Mouse (Mus musculus): ENCODE results near the gene Vmn1r1. TPM values are rescaled to one million over a fixed set of nuclear protein-coding genes. Genes with fewer than 3 reads are reported as not detected.
A peak's percentile ranks its signal among the peaks of the same experiment; 100 is the strongest.

Gene Vmn1r1
- polyA plus RNA-seq, 1 experiment, result not detected

DNA sequence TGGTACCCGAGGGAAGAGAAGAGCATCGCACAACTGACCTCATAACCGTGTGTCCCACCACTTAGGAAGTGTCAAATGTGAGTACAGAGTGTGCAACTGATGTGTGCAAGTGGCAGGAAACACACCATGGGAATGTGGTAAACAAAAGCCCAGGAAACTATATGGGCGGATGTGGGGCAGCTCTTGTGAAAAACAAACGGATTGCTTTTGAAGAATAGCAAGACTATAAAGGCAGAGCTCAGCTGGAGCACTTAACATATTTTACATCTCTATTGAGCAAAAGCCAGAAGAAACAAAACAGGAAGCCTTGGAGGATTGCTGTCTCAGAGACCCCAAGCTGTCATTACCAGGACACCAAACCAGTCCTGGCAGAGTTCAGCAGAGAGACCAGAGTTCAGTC is 1.3 kb downstream of the Vmn1r1 start:
- no peak overlapping the region for H3K4me3 ChIP-seq (ENCODE audit: insufficient read depth, low read length)
- no peaks in the 10 kb centered on the region for H3K4me1 ChIP-seq (ENCODE audit: control insufficient read depth, insufficient read depth, low read length)
- TF ChIP-seq POLR2A (IDR thresholded peaks at IDR 0.05; ENCODE audit: borderline replicate concordance, low read depth, low read length) (no peak), CTCF (IDR thresholded peaks at IDR 0.05; ENCODE audit: low read depth, low read length) (no peak)
- H3K27ac ChIP-seq (ENCODE audit: insufficient read depth, low read depth, low read length), result no peak overlapping the region

DNA sequence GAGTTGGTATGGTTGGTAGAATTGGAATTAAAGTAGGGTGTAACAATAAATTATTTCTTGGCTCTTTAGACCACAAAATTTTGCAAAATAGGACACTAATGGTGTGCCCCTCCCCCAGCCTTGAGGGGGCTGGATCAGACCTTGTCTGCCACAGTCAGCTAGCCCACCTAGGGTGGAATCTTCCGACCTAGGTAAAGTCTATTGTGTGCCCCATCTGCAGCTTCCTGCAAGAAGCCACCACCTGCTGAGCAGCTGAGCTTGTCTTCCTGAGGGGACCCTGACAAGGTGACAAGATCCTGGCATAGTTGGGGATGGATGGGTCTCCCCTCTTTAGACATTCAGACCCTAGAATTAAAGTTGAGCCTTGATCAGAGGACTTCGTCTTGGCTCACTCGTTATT is 4.7 kb downstream of the Vmn1r1 start:
- no peak overlapping the region for H3K27ac ChIP-seq (ENCODE audit: insufficient read depth, low read depth, low read length)
- peaks cover 4% of the 10 kb centered on the region; the same call in 1 of the 2 replicates for H3K4me1 ChIP-seq (ENCODE audit: control insufficient read depth, insufficient read depth, low read length)
- no peak for TF ChIP-seq CTCF (IDR thresholded peaks at IDR 0.05; ENCODE audit: low read depth, low read length)
- no peak for TF ChIP-seq POLR2A (IDR thresholded peaks at IDR 0.05; ENCODE audit: borderline replicate concordance, low read depth, low read length)
- no peak overlapping the region for H3K4me3 ChIP-seq (ENCODE audit: insufficient read depth, low read length)

DNA sequence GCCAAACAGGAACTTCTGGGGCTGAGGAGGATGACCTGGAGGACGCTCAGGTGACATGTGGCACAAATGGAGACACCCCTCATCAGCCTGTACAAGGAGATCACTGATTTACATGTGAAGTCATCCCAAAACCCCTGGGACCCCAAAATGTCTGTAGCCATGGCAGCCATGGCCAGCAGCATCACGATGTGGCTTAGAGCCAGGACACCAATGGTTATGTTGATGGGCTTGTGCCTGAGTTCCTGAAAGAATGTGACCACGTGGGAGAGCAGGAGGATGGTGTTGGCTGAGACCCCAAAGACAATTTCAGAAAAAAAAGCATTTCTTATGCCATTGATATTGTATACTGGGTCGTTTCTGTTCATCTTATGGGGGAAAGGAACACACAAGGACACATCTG is 6.6 kb downstream of the Vmn1r1 start:
- Histone ChIP-seq H3K4me1 (ENCODE audit: control insufficient read depth, insufficient read depth, low read length) (peaks cover 4% of the 10 kb centered on the region; the same call in 1 of the 2 replicates), H3K27ac (ENCODE audit: insufficient read depth, low read depth, low read length) (no peak overlapping the region), H3K4me3 (ENCODE audit: insufficient read depth, low read length) (no peak overlapping the region)
- TF ChIP-seq CTCF (IDR thresholded peaks at IDR 0.05; ENCODE audit: low read depth, low read length) (no peak), POLR2A (IDR thresholded peaks at IDR 0.05; ENCODE audit: borderline replicate concordance, low read depth, low read length) (no peak)

DNA sequence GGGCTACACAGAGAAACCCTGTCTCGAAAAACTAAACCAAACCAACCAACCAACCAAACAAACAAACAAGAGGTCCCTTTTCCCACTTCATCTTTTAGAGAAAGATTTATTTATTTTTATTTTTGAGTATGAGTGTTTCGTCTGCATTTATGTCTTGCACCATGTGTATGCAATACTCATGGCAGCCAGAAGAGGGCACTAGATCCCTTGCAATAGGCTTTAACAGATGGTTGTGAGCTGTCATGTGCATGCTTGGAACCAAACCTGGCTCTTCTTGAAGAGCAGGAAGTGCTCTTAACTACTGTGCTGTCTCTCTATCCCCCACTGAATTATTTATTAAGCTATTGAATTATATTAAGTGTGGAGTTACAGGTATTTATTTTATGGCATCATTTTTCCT is 14.3 kb downstream of the Vmn1r1 start:
- H3K4me3 ChIP-seq (ENCODE audit: insufficient read depth, low read length), result no peak overlapping the region

DNA sequence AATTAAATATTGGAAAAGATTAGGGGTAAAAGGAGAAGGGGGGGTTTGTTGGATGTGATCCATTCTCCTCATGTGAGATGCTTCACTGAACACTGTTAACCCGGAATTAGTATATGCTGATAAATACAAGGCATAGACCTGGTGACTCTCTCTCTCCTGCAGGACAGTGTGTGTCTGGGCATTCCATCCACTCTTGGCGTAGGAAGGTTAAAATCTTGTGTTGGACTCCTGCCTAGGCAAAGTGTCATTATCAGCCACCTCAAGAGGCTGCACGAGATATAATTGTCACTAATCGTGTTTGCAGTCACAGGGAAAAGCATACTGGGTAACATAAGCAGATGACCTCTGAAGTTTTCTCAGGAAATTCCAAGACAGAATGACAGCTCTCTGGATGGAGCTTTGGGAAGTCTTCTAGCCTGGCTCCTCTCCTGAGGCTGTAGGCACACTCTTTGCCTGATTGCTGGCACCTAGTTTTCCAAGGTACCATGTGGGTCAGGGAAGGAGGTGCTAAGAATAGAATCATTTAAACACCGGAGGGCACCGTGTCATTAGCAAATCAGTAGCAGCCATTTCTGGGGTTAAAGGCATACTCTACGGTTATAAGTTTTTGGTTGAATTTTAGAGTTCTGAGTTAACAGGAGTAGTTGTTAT is 15.3 kb downstream of the Vmn1r1 start:
- no peak for TF ChIP-seq POLR2A (IDR thresholded peaks at IDR 0.05; ENCODE audit: borderline replicate concordance, low read depth, low read length)
- no peak for TF ChIP-seq CTCF (IDR thresholded peaks at IDR 0.05; ENCODE audit: low read depth, low read length)
- Histone ChIP-seq H3K4me3 (ENCODE audit: insufficient read depth, low read length) (no peak overlapping the region), H3K4me1 (ENCODE audit: control insufficient read depth, insufficient read depth, low read length) (no peaks in the 10 kb centered on the region), H3K27ac (ENCODE audit: insufficient read depth, low read depth, low read length) (no peak overlapping the region)

More for the DNA sequence above, 14.3 kb downstream of the Vmn1r1 start:
- TF ChIP-seq CTCF (IDR thresholded peaks at IDR 0.05; ENCODE audit: low read depth, low read length) (no peak), POLR2A (IDR thresholded peaks at IDR 0.05; ENCODE audit: borderline replicate concordance, low read depth, low read length) (no peak)
- no peak overlapping the region for H3K27ac ChIP-seq (ENCODE audit: insufficient read depth, low read depth, low read length)
- H3K4me1 ChIP-seq (ENCODE audit: control insufficient read depth, insufficient read depth, low read length), result no peaks in the 10 kb centered on the region

DNA sequence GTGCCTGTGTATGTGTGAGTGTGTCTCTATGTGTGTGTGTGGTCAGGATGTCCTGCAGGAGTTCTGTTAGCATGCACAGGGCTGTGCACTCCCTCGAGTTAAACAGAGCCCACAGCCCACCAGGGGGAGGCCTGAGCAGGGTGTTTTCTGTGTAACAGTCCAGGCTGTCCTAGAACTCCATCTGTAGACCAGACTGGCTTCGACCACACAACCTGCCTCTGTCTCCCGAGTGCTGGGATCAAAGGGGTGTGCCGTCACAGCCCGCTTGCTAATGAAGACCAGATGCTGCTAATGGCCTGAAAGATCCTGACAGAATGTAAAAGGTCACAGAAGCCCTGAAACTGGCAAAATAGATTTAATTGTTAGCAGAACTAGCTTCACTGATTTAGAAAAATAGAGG is 18.7 kb downstream of the Vmn1r1 start:
- no peak overlapping the region for H3K27ac ChIP-seq (ENCODE audit: insufficient read depth, low read depth, low read length)
- TF ChIP-seq POLR2A (IDR thresholded peaks at IDR 0.05; ENCODE audit: borderline replicate concordance, low read depth, low read length), result no peak
- TF ChIP-seq CTCF (IDR thresholded peaks at IDR 0.05; ENCODE audit: low read depth, low read length), result no peak
- no peaks in the 10 kb centered on the region for H3K4me1 ChIP-seq (ENCODE audit: control insufficient read depth, insufficient read depth, low read length)
- H3K4me3 ChIP-seq (ENCODE audit: insufficient read depth, low read length), result no peak overlapping the region

DNA sequence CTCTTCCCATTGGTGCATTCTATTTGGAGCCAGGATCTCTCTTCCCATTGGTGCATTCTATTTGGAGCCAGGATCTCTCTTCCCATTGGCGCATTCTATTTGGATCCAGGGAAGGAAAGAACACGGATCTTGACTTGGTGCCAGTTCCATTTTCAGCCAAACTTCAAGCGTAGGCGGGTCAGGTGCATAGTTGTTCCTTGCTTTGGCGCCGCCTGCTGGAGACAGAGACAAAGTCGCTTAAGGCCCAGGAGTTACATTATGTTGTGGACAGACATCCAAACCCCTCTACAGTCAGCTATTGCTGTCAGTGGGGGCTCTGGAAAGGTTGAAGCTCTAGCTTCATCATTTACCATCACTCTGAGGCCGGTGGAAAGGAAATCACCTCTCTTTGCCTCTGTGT is 21.0 kb downstream of the Vmn1r1 start:
- Histone ChIP-seq H3K27ac (ENCODE audit: insufficient read depth, low read depth, low read length) (no peak overlapping the region), H3K4me3 (ENCODE audit: insufficient read depth, low read length) (no peak overlapping the region), H3K4me1 (ENCODE audit: control insufficient read depth, insufficient read depth, low read length) (no peaks in the 10 kb centered on the region)
- TF ChIP-seq CTCF (IDR thresholded peaks at IDR 0.05; ENCODE audit: low read depth, low read length) (peak; percentile 30; the same call in 1 of the 2 replicates), POLR2A (IDR thresholded peaks at IDR 0.05; ENCODE audit: borderline replicate concordance, low read depth, low read length) (no peak)

DNA sequence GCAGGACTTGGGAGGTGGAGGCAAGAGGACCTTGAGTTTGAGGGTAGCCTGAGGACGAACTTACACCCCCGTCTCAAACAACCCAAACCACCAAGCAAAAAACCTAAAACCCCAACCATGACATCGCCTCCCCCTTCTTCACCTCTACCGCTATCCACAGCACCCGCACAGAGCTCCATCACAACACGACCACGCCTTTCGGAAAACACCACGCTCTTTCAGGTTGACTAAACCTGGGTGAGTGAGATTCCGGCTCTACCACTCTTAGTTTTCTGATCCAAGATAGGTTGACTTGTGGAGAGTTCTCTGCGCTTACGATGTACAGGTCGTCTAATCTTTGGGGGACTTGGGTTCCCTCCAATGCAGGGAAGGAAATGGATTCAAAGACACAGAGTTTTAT is 21.6 kb downstream of the Vmn1r1 start:
- no peak overlapping the region for H3K27ac ChIP-seq (ENCODE audit: insufficient read depth, low read depth, low read length)
- no peaks in the 10 kb centered on the region for H3K4me1 ChIP-seq (ENCODE audit: control insufficient read depth, insufficient read depth, low read length)
- no peak overlapping the region for H3K4me3 ChIP-seq (ENCODE audit: insufficient read depth, low read length)
- no peak for TF ChIP-seq POLR2A (IDR thresholded peaks at IDR 0.05; ENCODE audit: borderline replicate concordance, low read depth, low read length)
- no peak for TF ChIP-seq CTCF (IDR thresholded peaks at IDR 0.05; ENCODE audit: low read depth, low read length)

DNA sequence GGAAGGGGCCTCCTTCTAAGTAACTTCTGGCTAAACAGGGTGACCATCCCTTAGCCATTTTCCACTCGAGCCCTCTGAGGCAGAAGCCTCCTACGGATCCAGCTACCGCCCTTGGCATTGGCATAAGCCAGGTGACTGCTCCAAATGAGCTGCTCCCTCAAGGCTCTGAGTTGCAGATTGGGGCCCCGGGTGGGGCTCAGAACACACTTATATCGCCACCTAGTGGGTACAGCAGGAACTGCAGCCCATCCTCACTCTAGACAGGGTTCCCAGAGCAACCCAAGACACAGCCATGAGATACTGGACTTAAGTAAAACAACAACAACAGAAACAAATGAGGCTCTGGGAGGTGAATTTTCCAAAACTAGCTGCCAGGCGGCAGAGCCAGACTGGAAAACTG is 23.9 kb downstream of the Vmn1r1 start:
- Histone ChIP-seq H3K4me1 (ENCODE audit: control insufficient read depth, insufficient read depth, low read length) (no peaks in the 10 kb centered on the region), H3K4me3 (ENCODE audit: insufficient read depth, low read length) (no peak overlapping the region), H3K27ac (ENCODE audit: insufficient read depth, low read depth, low read length) (no peak overlapping the region)
- TF ChIP-seq CTCF (IDR thresholded peaks at IDR 0.05; ENCODE audit: low read depth, low read length) (peak; percentile 94), POLR2A (IDR thresholded peaks at IDR 0.05; ENCODE audit: borderline replicate concordance, low read depth, low read length) (no peak)

DNA sequence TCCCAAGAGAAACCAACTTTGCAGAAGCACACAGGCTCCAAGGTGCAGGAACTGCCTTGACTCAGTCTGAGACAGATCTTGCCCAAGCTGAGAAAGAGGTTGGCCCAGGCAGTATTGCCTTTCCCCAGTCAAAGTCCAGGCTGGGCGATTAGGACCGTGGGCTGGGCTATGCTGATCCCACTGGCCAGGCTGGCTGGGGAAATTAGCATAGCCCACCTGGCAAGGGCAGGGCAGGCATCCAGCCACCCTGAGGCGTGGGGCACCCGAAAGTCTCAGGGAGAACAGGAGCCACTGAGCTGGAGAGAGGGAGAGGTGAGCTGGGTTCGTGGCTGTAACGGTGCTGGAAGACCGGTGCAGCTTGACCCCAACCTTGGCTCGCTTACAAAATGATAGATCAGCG is 24.3 kb downstream of the Vmn1r1 start:
- TF ChIP-seq POLR2A (IDR thresholded peaks at IDR 0.05; ENCODE audit: borderline replicate concordance, low read depth, low read length), result no peak
- TF ChIP-seq CTCF (IDR thresholded peaks at IDR 0.05; ENCODE audit: low read depth, low read length), result no peak
- H3K4me1 ChIP-seq (ENCODE audit: control insufficient read depth, insufficient read depth, low read length), result no peaks in the 10 kb centered on the region
- H3K27ac ChIP-seq (ENCODE audit: insufficient read depth, low read depth, low read length), result no peak overlapping the region
- H3K4me3 ChIP-seq (ENCODE audit: insufficient read depth, low read length), result no peak overlapping the region
